Mouse (Mus musculus) heart, postnatal 0 days (tissue): ENCODE results near the gene Il11ra1. TPM values are rescaled to one million over a fixed set of nuclear protein-coding genes. Genes with fewer than 3 reads are reported as not detected.
"Not testable (repeated sequence)": the region's sequence is repeated elsewhere in the genome, so short reads cannot be mapped to it uniquely, and the experiment has no call there.

ENCODE experiments used
- ATAC-seq: fragments of 200-750 bp; cut with Nextera tagmentation; 2 replicates; pipeline ENCODE4 v1.8.0; 2017; ENCODE audit warnings: low read depth, moderate number of reproducible peaks, moderate library complexity; ENCODE audit not compliant: insufficient read depth
- DNase-seq: peaks from one replicate; pipeline ENCODE4 v3.0.0-alpha.2; 2016; ENCODE audit warnings: low spot score
- H3K27ac ChIP-seq: fragments of 300-500 bp; sonication (generic); 2 replicates; pipeline ENCODE4 v1.5.1; 2014; ENCODE audit warnings: low read depth, mild to moderate bottlenecking
- H3K27me3 ChIP-seq: fragments of 300-500 bp; sonication (generic); 2 replicates; pipeline ENCODE4 v1.6.1; 2014; ENCODE audit warnings: low read length, mixed read lengths; ENCODE audit not compliant: control insufficient read depth, insufficient read depth
- H3K36me3 ChIP-seq: fragments of 300-500 bp; sonication (generic); replicated peaks from 2 replicates; pipeline ENCODE4 v1.6.1; 2014; ENCODE audit warnings: low read length, mixed read lengths; ENCODE audit not compliant: control insufficient read depth, insufficient read depth
- H3K4me1 ChIP-seq: fragments of 300-500 bp; sonication (generic); 2 replicates; pipeline ENCODE4 v1.6.1; 2014; ENCODE audit warnings: antibody characterized with exemption; ENCODE audit not compliant: control insufficient read depth, insufficient read depth
- H3K4me2 ChIP-seq: fragments of 300-500 bp; sonication (generic); 2 replicates; pipeline ENCODE4 v1.6.1; 2014; ENCODE audit warnings: low read depth, mild to moderate bottlenecking, low read length, moderate library complexity
- H3K4me3 ChIP-seq: fragments of 300-500 bp; sonication (generic); 2 replicates; pipeline ENCODE4 v1.5.1; 2014; ENCODE audit warnings: low read depth, low read length
- H3K9ac ChIP-seq: fragments of 300-500 bp; sonication (generic); replicated peaks from 2 replicates; pipeline ENCODE4 v1.6.1; 2014; ENCODE audit warnings: low read depth, low read length, mixed read lengths
- H3K9me3 ChIP-seq: fragments of 300-500 bp; sonication (generic); replicated peaks from 2 replicates; pipeline ENCODE4 v1.6.1; 2016; ENCODE audit warnings: low read length; ENCODE audit not compliant: control insufficient read depth
- CTCF ChIP-seq: IDR thresholded peaks from 2 replicates; pipeline ENCODE4 v1.5.1; 2016; ENCODE audit warnings: antibody characterized with exemption, control low read depth, low read depth
- EP300 ChIP-seq: IDR thresholded peaks from 2 replicates; pipeline ENCODE4 v1.6.1; 2016; ENCODE audit warnings: antibody characterized with exemption, low read depth
- WGBS: fragments of 180-500 bp; shearing (Covaris S2); extraction: QIAGEN DNeasy Blood & Tissue Kit; methylation state at CpG from one replicate; pipeline ENCODE4 v1.1.7; 2014; 5-methylcytosine and 5-hydroxymethylcytosine counted together
- polyA plus RNA-seq: library from polyadenylated mRNA; unstranded; fragments of >200 nt; fragmentation: Nextera tagmentation; extraction: Ambion mirVana; gene quantifications from 2 replicates; pipeline ENCODE4 v1.2.1, GENCODE M21; 2015
- total RNA-seq: library from RNA; depleted of rRNA; stranded (reverse); fragments of >200 nt; gene quantifications from 2 replicates; pipeline ENCODE4 v1.2.3, GENCODE M21; 2014; ENCODE audit warnings: low replicate concordance

The Il11ra1 gene
- total and polyA plus RNA-seq, 2 experiments from 2014 or later: 104 to 110 TPM

GRCm38 (mm10) chr4:41681176-41681575, 18.6 kb upstream of the Il11ra1 start:
- no peaks in the 10 kb centered on the region for H3K9me3 ChIP-seq
- no peak for TF ChIP-seq EP300
- TF ChIP-seq CTCF: no peak
- H3K27ac ChIP-seq: no peak overlapping the region
- 71% methylated on average over 4 of the region's 4 CpGs for WGBS
- H3K9ac ChIP-seq: no peak overlapping the region
- peaks cover 12% of the 10 kb centered on the region for H3K4me1 ChIP-seq
- peaks cover 24% of the 10 kb centered on the region for H3K27me3 ChIP-seq
- ATAC-seq: no peak
- DNase-seq: no peak
- H3K36me3 ChIP-seq: no peaks in the 10 kb centered on the region
- no peak overlapping the region for H3K4me3 ChIP-seq
- no peak overlapping the region for H3K4me2 ChIP-seq

- H3K4me2 ChIP-seq: no peak overlapping the region
- H3K27ac ChIP-seq: no peak overlapping the region
- no peak for TF ChIP-seq EP300
- TF ChIP-seq CTCF: no peak
- 63% methylated on average over 10 of the region's 10 CpGs for WGBS
- H3K4me1 ChIP-seq: peaks cover 10% of the 10 kb centered on the region
- H3K27me3 ChIP-seq: peaks cover 16% of the 10 kb centered on the region
- DNase-seq: peak; percentile 3
- no peak overlapping the region for H3K9ac ChIP-seq
- H3K4me3 ChIP-seq: no peak overlapping the region
- H3K36me3 ChIP-seq: no peaks in the 10 kb centered on the region
- ATAC-seq: no peak
- H3K9me3 ChIP-seq: no peaks in the 10 kb centered on the region
Observed at GRCm38 (mm10) chr4:41681947-41682346, 17.8 kb upstream of the Il11ra1 start.

GRCm38 (mm10) chr4:41682789-41683188, 17.0 kb upstream of the Il11ra1 start:
- Histone ChIP-seq H3K4me3 (no peak overlapping the region), H3K27me3 (peaks cover 14% of the 10 kb centered on the region), H3K4me1 (peaks cover 8% of the 10 kb centered on the region; the same call in 1 of the 2 replicates), H3K4me2 (no peak overlapping the region), H3K9me3 (no peaks in the 10 kb centered on the region), H3K9ac (no peak overlapping the region), H3K36me3 (no peaks in the 10 kb centered on the region), H3K27ac (no peak overlapping the region)
- no peak for ATAC-seq
- peak; percentile 2 for DNase-seq
- no peak for TF ChIP-seq EP300
- WGBS: 46% methylated on average over 6 of the region's 6 CpGs

- not testable (repeated sequence) for DNase-seq, H3K9ac ChIP-seq, H3K9me3 ChIP-seq, ATAC-seq, H3K4me2 ChIP-seq, H3K27ac ChIP-seq, H3K36me3 ChIP-seq, H3K4me1 ChIP-seq
- Histone ChIP-seq H3K27me3 (peaks cover 14% of the 10 kb centered on the region), H3K4me3 (0 out of 2 replicates have a peak overlapping the region, but pooled peaks have one; percentile 22)
- 0% methylated on average over 4 of the region's 27 CpGs for WGBS
Observed at GRCm38 (mm10) chr4:41683303-41683702, 16.5 kb upstream of the Il11ra1 start.

GRCm38 (mm10) chr4:41684131-41684930, 15.5 kb upstream of the Il11ra1 start:
- H3K4me2 ChIP-seq, H3K27ac ChIP-seq, DNase-seq, H3K36me3 ChIP-seq, ATAC-seq, H3K4me1 ChIP-seq, H3K4me3 ChIP-seq, H3K9me3 ChIP-seq, H3K9ac ChIP-seq: not testable (repeated sequence)
- WGBS: 7% methylated on average over 19 of the region's 27 CpGs
- peaks cover 14% of the 10 kb centered on the region for H3K27me3 ChIP-seq

GRCm38 (mm10) chr4:41684931-41685453, 14.8 kb upstream of the Il11ra1 start:
- not testable (repeated sequence) for H3K27ac ChIP-seq, ATAC-seq, H3K9me3 ChIP-seq, H3K4me1 ChIP-seq, H3K9ac ChIP-seq, DNase-seq, H3K36me3 ChIP-seq, H3K4me2 ChIP-seq, H3K4me3 ChIP-seq
- WGBS: 4% methylated on average over 12 of the region's 14 CpGs
- peaks cover 14% of the 10 kb centered on the region for H3K27me3 ChIP-seq

GRCm38 (mm10) chr4:41685882-41686492, 13.8 kb upstream of the Il11ra1 start:
- not testable (repeated sequence) for ATAC-seq, H3K9ac ChIP-seq, H3K4me2 ChIP-seq, DNase-seq, H3K4me1 ChIP-seq, H3K36me3 ChIP-seq, H3K9me3 ChIP-seq, H3K4me3 ChIP-seq, H3K27ac ChIP-seq
- H3K27me3 ChIP-seq: peaks cover 12% of the 10 kb centered on the region
- WGBS: 75% methylated on average over 9 of the region's 10 CpGs

GRCm38 (mm10) chr4:41688562-41688961, 11.2 kb upstream of the Il11ra1 start:
- not testable (repeated sequence) for H3K36me3 ChIP-seq, ATAC-seq, H3K27ac ChIP-seq, H3K4me1 ChIP-seq, H3K9ac ChIP-seq, H3K27me3 ChIP-seq, H3K4me3 ChIP-seq, DNase-seq, H3K9me3 ChIP-seq, H3K4me2 ChIP-seq
- WGBS: 54% methylated on average over 1 of the region's 1 CpGs
